Mouse (Mus musculus): ENCODE results near the gene Dpy19l1. TPM values are rescaled to one million over a fixed set of nuclear protein-coding genes. Genes with fewer than 3 reads are reported as not detected.

Gene Dpy19l1
- polyA plus RNA-seq, 1 experiment = 0.51 TPM

- H3K4me3 ChIP-seq (replicated peaks) = no peak overlapping the region
- H3K4me1 ChIP-seq (ENCODE audit: control insufficient read depth) = no peaks in the 10 kb centered on the region
- peaks cover 40% of the 10 kb centered on the region for H3K36me3 ChIP-seq (ENCODE audit: control insufficient read depth)
- TF ChIP-seq TAL1 (IDR thresholded peaks at IDR 0.05; ENCODE audit: low read length) = no peak
- no peak for TF ChIP-seq GATA1 (IDR thresholded peaks at IDR 0.05; ENCODE audit: low read length)
- H3K27me3 ChIP-seq (ENCODE audit: control insufficient read depth) = no peaks in the 10 kb centered on the region
- no peaks in the 10 kb centered on the region for H3K9me3 ChIP-seq (ENCODE audit: control insufficient read depth, low read length)
Observed at GRCm38 (mm10) chr9:24450524-24450923, 52.4 kb downstream of the Dpy19l1 start.

- peaks cover 1% of the 10 kb centered on the region; the same call in 1 of the 2 replicates for H3K4me1 ChIP-seq (ENCODE audit: control insufficient read depth)
- H3K4me3 ChIP-seq (replicated peaks) = no peak overlapping the region
- no peaks in the 10 kb centered on the region for H3K27me3 ChIP-seq (ENCODE audit: control insufficient read depth)
- H3K36me3 ChIP-seq (ENCODE audit: control insufficient read depth) = peaks cover 44% of the 10 kb centered on the region
- H3K9me3 ChIP-seq (ENCODE audit: control insufficient read depth, low read length) = no peaks in the 10 kb centered on the region
- TF ChIP-seq TAL1 (IDR thresholded peaks at IDR 0.05; ENCODE audit: low read length) (no peak), GATA1 (IDR thresholded peaks at IDR 0.05; ENCODE audit: low read length) (no peak)
Observed at GRCm38 (mm10) chr9:24434901-24435300, 68.0 kb downstream of the Dpy19l1 start.

- Histone ChIP-seq H3K4me1 (ENCODE audit: control insufficient read depth) (no peaks in the 10 kb centered on the region), H3K36me3 (ENCODE audit: control insufficient read depth) (peaks cover 57% of the 10 kb centered on the region), H3K27me3 (ENCODE audit: control insufficient read depth) (no peaks in the 10 kb centered on the region), H3K9me3 (ENCODE audit: control insufficient read depth, low read length) (no peaks in the 10 kb centered on the region), H3K4me3 (replicated peaks) (no peak overlapping the region)
- TF ChIP-seq GATA1 (IDR thresholded peaks at IDR 0.05; ENCODE audit: low read length) (no peak), TAL1 (IDR thresholded peaks at IDR 0.05; ENCODE audit: low read length) (no peak)
Observed at GRCm38 (mm10) chr9:24429721-24430120, 73.2 kb downstream of the Dpy19l1 start.

- Histone ChIP-seq H3K9me3 (ENCODE audit: control insufficient read depth, low read length) (no peaks in the 10 kb centered on the region), H3K27me3 (ENCODE audit: control insufficient read depth) (no peaks in the 10 kb centered on the region), H3K4me3 (replicated peaks) (no peak overlapping the region), H3K4me1 (ENCODE audit: control insufficient read depth) (no peaks in the 10 kb centered on the region), H3K36me3 (ENCODE audit: control insufficient read depth) (peaks cover 57% of the 10 kb centered on the region)
- TF ChIP-seq TAL1 (IDR thresholded peaks at IDR 0.05; ENCODE audit: low read length) = no peak
- no peak for TF ChIP-seq GATA1 (IDR thresholded peaks at IDR 0.05; ENCODE audit: low read length)
Observed at GRCm38 (mm10) chr9:24425679-24426078, 77.3 kb downstream of the Dpy19l1 start.

- peaks cover 68% of the 10 kb centered on the region for H3K36me3 ChIP-seq (ENCODE audit: control insufficient read depth)
- no peaks in the 10 kb centered on the region for H3K27me3 ChIP-seq (ENCODE audit: control insufficient read depth)
- no peaks in the 10 kb centered on the region for H3K4me1 ChIP-seq (ENCODE audit: control insufficient read depth)
- TF ChIP-seq GATA1 (IDR thresholded peaks at IDR 0.05; ENCODE audit: low read length) (no peak), TAL1 (IDR thresholded peaks at IDR 0.05; ENCODE audit: low read length) (no peak)
- H3K9me3 ChIP-seq (ENCODE audit: control insufficient read depth, low read length) = no peaks in the 10 kb centered on the region
- no peak overlapping the region for H3K4me3 ChIP-seq (replicated peaks)
Observed at GRCm38 (mm10) chr9:24423241-24423640, 79.7 kb downstream of the Dpy19l1 start.

- Histone ChIP-seq H3K4me1 (ENCODE audit: control insufficient read depth) (no peaks in the 10 kb centered on the region), H3K9me3 (ENCODE audit: control insufficient read depth, low read length) (no peaks in the 10 kb centered on the region), H3K27me3 (ENCODE audit: control insufficient read depth) (no peaks in the 10 kb centered on the region), H3K36me3 (ENCODE audit: control insufficient read depth) (peaks cover 67% of the 10 kb centered on the region), H3K4me3 (replicated peaks) (no peak overlapping the region)
- TF ChIP-seq TAL1 (IDR thresholded peaks at IDR 0.05; ENCODE audit: low read length) = no peak
- no peak for TF ChIP-seq GATA1 (IDR thresholded peaks at IDR 0.05; ENCODE audit: low read length)
Observed at GRCm38 (mm10) chr9:24421888-24422287, 81.1 kb downstream of the Dpy19l1 start.

GRCm38 (mm10) chr9:24421221-24421620 lies 81.7 kb downstream of the Dpy19l1 start:
- Histone ChIP-seq H3K27me3 (ENCODE audit: control insufficient read depth) (no peaks in the 10 kb centered on the region), H3K36me3 (ENCODE audit: control insufficient read depth) (peaks cover 67% of the 10 kb centered on the region), H3K9me3 (ENCODE audit: control insufficient read depth, low read length) (no peaks in the 10 kb centered on the region), H3K4me3 (replicated peaks) (no peak overlapping the region), H3K4me1 (ENCODE audit: control insufficient read depth) (no peaks in the 10 kb centered on the region)
- no peak for TF ChIP-seq TAL1 (IDR thresholded peaks at IDR 0.05; ENCODE audit: low read length)
- TF ChIP-seq GATA1 (IDR thresholded peaks at IDR 0.05; ENCODE audit: low read length) = no peak

- Histone ChIP-seq H3K36me3 (ENCODE audit: control insufficient read depth) (peaks cover 63% of the 10 kb centered on the region), H3K4me1 (ENCODE audit: control insufficient read depth) (no peaks in the 10 kb centered on the region), H3K27me3 (ENCODE audit: control insufficient read depth) (no peaks in the 10 kb centered on the region), H3K9me3 (ENCODE audit: control insufficient read depth, low read length) (no peaks in the 10 kb centered on the region), H3K4me3 (replicated peaks) (no peak overlapping the region)
- TF ChIP-seq TAL1 (IDR thresholded peaks at IDR 0.05; ENCODE audit: low read length) (no peak), GATA1 (IDR thresholded peaks at IDR 0.05; ENCODE audit: low read length) (no peak)
Observed at GRCm38 (mm10) chr9:24420144-24420543, 82.8 kb downstream of the Dpy19l1 start.

GRCm38 (mm10) chr9:24418281-24418680 lies 84.7 kb downstream of the Dpy19l1 start:
- TF ChIP-seq GATA1 (IDR thresholded peaks at IDR 0.05; ENCODE audit: low read length) (no peak), TAL1 (IDR thresholded peaks at IDR 0.05; ENCODE audit: low read length) (no peak)
- Histone ChIP-seq H3K4me1 (ENCODE audit: control insufficient read depth) (no peaks in the 10 kb centered on the region), H3K36me3 (ENCODE audit: control insufficient read depth) (peaks cover 69% of the 10 kb centered on the region), H3K9me3 (ENCODE audit: control insufficient read depth, low read length) (no peaks in the 10 kb centered on the region), H3K4me3 (replicated peaks) (no peak overlapping the region), H3K27me3 (ENCODE audit: control insufficient read depth) (no peaks in the 10 kb centered on the region)

- Histone ChIP-seq H3K36me3 (ENCODE audit: control insufficient read depth) (peaks cover 29% of the 10 kb centered on the region), H3K9me3 (ENCODE audit: control insufficient read depth, low read length) (no peaks in the 10 kb centered on the region), H3K4me1 (ENCODE audit: control insufficient read depth) (no peaks in the 10 kb centered on the region), H3K4me3 (replicated peaks) (no peak overlapping the region), H3K27me3 (ENCODE audit: control insufficient read depth) (no peaks in the 10 kb centered on the region)
- TF ChIP-seq GATA1 (IDR thresholded peaks at IDR 0.05; ENCODE audit: low read length) = no peak
- no peak for TF ChIP-seq TAL1 (IDR thresholded peaks at IDR 0.05; ENCODE audit: low read length)
Observed at GRCm38 (mm10) chr9:24411483-24411882, 91.5 kb downstream of the Dpy19l1 start.
